In genomic region chr1:131525101-131525585, GRCm38 (mm10) we compare ENCODE assay signal across 8 mouse cellular contexts. TPM values are rescaled to one million over a fixed set of nuclear protein-coding genes. Genes with fewer than 3 reads are reported as not detected.
DNase-seq lines count a peak whose midpoint lies in the region; ATAC-seq lines count a peak whose summit lies in the region.

No protein-coding gene starts in this region.

- H3K9me3 ChIP-seq in heart, embryonic 12.5 days (replicated peaks), result no peaks in the 10 kb centered on the region
- H3K9me3 ChIP-seq in liver, embryonic 16.5 days (replicated peaks; ENCODE audit: control insufficient read depth, low read length), result no peaks in the 10 kb centered on the region

- no peaks in the 10 kb centered on the region for H3K36me3 ChIP-seq in heart, embryonic 12.5 days
- no peaks in the 10 kb centered on the region for H3K36me3 ChIP-seq in liver, embryonic 16.5 days (ENCODE audit: control insufficient read depth, insufficient read depth)

- H3K4me2 ChIP-seq in heart, embryonic 12.5 days, result peak overlapping the region; percentile 90
- peak overlapping the region; percentile 99 for H3K4me2 ChIP-seq in liver, embryonic 16.5 days (ENCODE audit: low read depth, low read length)

- WGBS in heart, embryonic 12.5 days, result under 1% methylated on average over 26 of the region's 26 CpGs
- WGBS in liver, embryonic 16.5 days (ENCODE audit: insufficient replicate concordance), result 4% methylated on average over 26 of the region's 26 CpGs

- H3K27me3 ChIP-seq in heart, embryonic 12.5 days (replicated peaks), result no peaks in the 10 kb centered on the region
- H3K27me3 ChIP-seq in liver, embryonic 16.5 days (ENCODE audit: control insufficient read depth, insufficient read depth, low read depth, low read length), result no peaks in the 10 kb centered on the region

- peaks cover 47% of the 10 kb centered on the region for H3K4me1 ChIP-seq in heart, embryonic 12.5 days (replicated peaks)
- H3K4me1 ChIP-seq in liver, embryonic 16.5 days (ENCODE audit: control insufficient read depth, low read depth, low read length), result peaks cover 25% of the 10 kb centered on the region

- peak overlapping the region; percentile 75 for H3K4me3 ChIP-seq in heart, embryonic 12.5 days
- peak overlapping the region; percentile 81 for H3K4me3 ChIP-seq in liver, embryonic 16.5 days (ENCODE audit: low read depth, low read length)

- ATAC-seq in heart, embryonic 12.5 days (ENCODE audit: insufficient number of reproducible peaks, low FRiP score), result no peak
- ATAC-seq in liver, embryonic 16.5 days (ENCODE audit: low read depth), result no peak

- peak overlapping the region; percentile 94 for H3K27ac ChIP-seq in heart, embryonic 12.5 days (ENCODE audit: poor library complexity, severe bottlenecking)
- no peak overlapping the region for H3K27ac ChIP-seq in liver, embryonic 16.5 days (ENCODE audit: low read length)

- DNase-seq in spleen, adult 18-20 months, result peak; percentile 42 to 43
- no peak for DNase-seq in spleen, adult 12 weeks (ENCODE audit: low spot score)
- DNase-seq in embryo, embryonic 11 days, result peak; percentile 60
- DNase-seq in kidney, postnatal 10 days, result peak; percentile 75
- DNase-seq in ovary, postnatal 36 days (ENCODE audit: low spot score), result peak; percentile 37
- peak; percentile 48 to 56 for DNase-seq in thymus, postnatal 36 days

- peak overlapping the region; percentile 91 for H3K9ac ChIP-seq in heart, embryonic 12.5 days
- peak overlapping the region; percentile 83 for H3K9ac ChIP-seq in liver, embryonic 16.5 days (ENCODE audit: low read depth, low read length)

RNA-seq across cellular contexts. Expression of gene Srgap2, which starts 2.0 kb away (rescaled TPM):
- polyA plus RNA-seq in heart, embryonic 12.5 days (2016; fragmentation: Nextera tagmentation; extraction: Ambion mirVana), result 18.6 and 24.3 TPM in 2 replicates
- polyA plus RNA-seq in liver, embryonic 16.5 days (2015; fragmentation: Nextera tagmentation; extraction: Ambion mirVana), result 3.7 and 5.3 TPM in 2 replicates

RNA-seq across cellular contexts. Expression of gene Fam72a, which starts 2.6 kb away (rescaled TPM):
- polyA plus RNA-seq in heart, embryonic 12.5 days (2016; fragmentation: Nextera tagmentation; extraction: Ambion mirVana), result 3.2 and 3.4 TPM in 2 replicates
- 0.97 and 1.3 TPM in 2 replicates for polyA plus RNA-seq in liver, embryonic 16.5 days (2015; fragmentation: Nextera tagmentation; extraction: Ambion mirVana)
